Mouse (Mus musculus) limb, embryonic 13.5 days (tissue): ENCODE data around the gene Ptprh. TPM values are rescaled to one million over a fixed set of nuclear protein-coding genes. Genes with fewer than 3 reads are reported as not detected.
A peak's percentile ranks its signal among the peaks of the same experiment; 100 is the strongest.

ENCODE experiments used
- ATAC-seq: fragments of 200-750 bp; cut with Nextera tagmentation; 2 replicates; pipeline ENCODE4 v1.8.0; 2017; ENCODE audit warnings: low read depth, moderate number of reproducible peaks, moderate TSS enrichment; ENCODE audit not compliant: low FRiP score
- H3K27ac ChIP-seq: fragments of 300-500 bp; sonication (generic); 2 replicates; pipeline ENCODE4 v1.5.1; 2015; ENCODE audit warnings: inconsistent platforms, mild to moderate bottlenecking, moderate library complexity
- H3K27me3 ChIP-seq: fragments of 300-500 bp; sonication (generic); 2 replicates; pipeline ENCODE4 v1.6.1; 2015; ENCODE audit warnings: mild to moderate bottlenecking, inconsistent platforms
- H3K36me3 ChIP-seq: fragments of 300-500 bp; sonication (generic); 2 replicates; pipeline ENCODE4 v1.6.1; 2015; ENCODE audit warnings: inconsistent platforms, mild to moderate bottlenecking, moderate library complexity
- H3K4me1 ChIP-seq: fragments of 300-500 bp; sonication (generic); 2 replicates; pipeline ENCODE4 v1.6.1; 2015; ENCODE audit warnings: inconsistent platforms
- H3K4me2 ChIP-seq: fragments of 300-500 bp; sonication (generic); replicated peaks from 2 replicates; pipeline ENCODE4 v1.6.1; 2015; ENCODE audit warnings: inconsistent platforms, mild to moderate bottlenecking, moderate library complexity
- H3K4me3 ChIP-seq: fragments of 300-500 bp; sonication (generic); 2 replicates; pipeline ENCODE4 v1.5.1; 2015; ENCODE audit warnings: moderate library complexity, mild to moderate bottlenecking, inconsistent platforms
- H3K9ac ChIP-seq: fragments of 300-500 bp; sonication (generic); 2 replicates; pipeline ENCODE4 v1.6.1; 2015; ENCODE audit warnings: mild to moderate bottlenecking, inconsistent platforms
- H3K9me3 ChIP-seq: fragments of 300-500 bp; sonication (generic); 2 replicates; pipeline ENCODE4 v1.6.1; 2016; ENCODE audit warnings: inconsistent platforms
- WGBS: fragments of 180-500 bp; shearing (Covaris S2); methylation state at CpG from one replicate; pipeline ENCODE4 v1.1.7; 2015; 5-methylcytosine and 5-hydroxymethylcytosine counted together
- polyA plus RNA-seq: library from polyadenylated mRNA; unstranded; fragments of >200 nt; fragmentation: Nextera tagmentation; extraction: Ambion mirVana; gene quantifications from 2 replicates; pipeline ENCODE4 v1.2.1, GENCODE M21; 2015

Ptprh gene
- polyA plus RNA-seq, 1 experiment from 2014 or later, result not detected

DNA sequence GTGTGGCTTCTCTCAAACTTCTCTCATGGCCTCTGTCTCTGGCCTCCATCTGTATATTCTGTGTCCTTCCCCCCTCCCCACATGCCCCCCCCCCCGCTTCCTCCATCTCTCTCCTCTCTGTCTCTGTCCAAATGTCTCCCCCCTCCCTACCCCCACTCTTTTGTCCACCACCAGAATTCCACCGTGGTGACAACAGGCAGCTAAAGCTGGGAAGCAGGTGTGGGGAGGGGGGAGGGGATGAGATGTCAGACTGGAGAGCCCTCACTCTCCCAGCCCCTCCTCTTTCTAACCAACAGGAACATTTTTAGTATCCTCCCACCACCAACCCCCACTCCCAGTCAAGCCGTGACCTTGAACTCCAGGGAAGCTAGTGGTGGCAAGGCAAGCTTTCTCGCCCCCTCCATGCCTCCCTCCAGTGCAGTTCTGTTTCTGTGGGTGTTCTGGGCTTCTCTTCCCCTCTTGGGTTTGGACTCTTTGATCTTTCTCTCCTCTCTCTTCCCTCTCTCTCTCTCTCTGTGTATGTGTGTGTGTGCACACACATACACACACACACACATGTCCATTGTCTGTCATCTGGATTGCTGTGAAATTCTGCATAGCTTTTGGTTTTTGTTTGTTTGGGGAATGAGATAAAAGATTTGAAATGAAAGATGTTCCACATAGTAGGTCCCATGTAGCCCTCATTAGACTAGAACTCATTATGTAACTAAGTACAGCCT, 87.3 kb downstream of the Ptprh start, which contains the start of gene Tnnt1:
Gene Tnnt1, minus strand, starts transcription at position 51 of the 719 bp plus-strand sequence.
- H3K9me3 ChIP-seq, result no peaks in the 10 kb centered on the region; the same call in 1 of the 2 replicates
- peak; percentile 45 for ATAC-seq
- WGBS, result 17% methylated on average over 4 of the region's 4 CpGs
- 0 out of 2 replicates have a peak within 1 kb of the TSS, but pooled peaks have one; percentile 3 for H3K4me2 ChIP-seq
- H3K4me3 ChIP-seq, result peak within 1 kb of the TSS; percentile 25
- no peaks in the 10 kb centered on the region for H3K36me3 ChIP-seq
- H3K27me3 ChIP-seq, result peaks cover 5% of the 10 kb centered on the region; the same call in 1 of the 2 replicates
- peak within 1 kb of the TSS; percentile 61; the same call in 1 of the 2 replicates for H3K27ac ChIP-seq
- H3K9ac ChIP-seq, result peak within 1 kb of the TSS; percentile 19; the same call in 1 of the 2 replicates
- peaks cover 23% of the 10 kb centered on the region for H3K4me1 ChIP-seq

DNA sequence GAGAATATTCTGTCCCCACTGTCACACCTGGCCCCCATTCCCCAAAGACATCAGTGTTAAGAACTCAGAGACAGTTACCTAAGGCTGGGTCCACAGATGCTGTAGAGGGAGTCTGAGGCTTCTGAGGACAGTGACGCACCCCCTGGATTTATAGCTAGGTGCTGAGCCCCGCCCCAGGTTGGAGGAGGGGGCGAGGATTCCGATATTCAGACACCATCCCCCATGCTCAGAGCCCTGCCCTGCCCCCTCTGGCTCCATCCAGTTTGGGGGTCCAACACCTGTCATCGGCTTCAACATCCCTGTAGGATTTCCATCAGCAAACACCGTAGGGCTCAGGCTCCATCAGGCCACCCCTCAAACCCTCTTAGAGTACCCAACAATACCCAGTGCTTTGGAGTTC, 88.0 kb downstream of the Ptprh start:
- WGBS, result 40% methylated on average over 6 of the region's 6 CpGs
- H3K9ac ChIP-seq, result peak overlapping the region; percentile 19; the same call in 1 of the 2 replicates
- peak; percentile 50 for ATAC-seq

DNA sequence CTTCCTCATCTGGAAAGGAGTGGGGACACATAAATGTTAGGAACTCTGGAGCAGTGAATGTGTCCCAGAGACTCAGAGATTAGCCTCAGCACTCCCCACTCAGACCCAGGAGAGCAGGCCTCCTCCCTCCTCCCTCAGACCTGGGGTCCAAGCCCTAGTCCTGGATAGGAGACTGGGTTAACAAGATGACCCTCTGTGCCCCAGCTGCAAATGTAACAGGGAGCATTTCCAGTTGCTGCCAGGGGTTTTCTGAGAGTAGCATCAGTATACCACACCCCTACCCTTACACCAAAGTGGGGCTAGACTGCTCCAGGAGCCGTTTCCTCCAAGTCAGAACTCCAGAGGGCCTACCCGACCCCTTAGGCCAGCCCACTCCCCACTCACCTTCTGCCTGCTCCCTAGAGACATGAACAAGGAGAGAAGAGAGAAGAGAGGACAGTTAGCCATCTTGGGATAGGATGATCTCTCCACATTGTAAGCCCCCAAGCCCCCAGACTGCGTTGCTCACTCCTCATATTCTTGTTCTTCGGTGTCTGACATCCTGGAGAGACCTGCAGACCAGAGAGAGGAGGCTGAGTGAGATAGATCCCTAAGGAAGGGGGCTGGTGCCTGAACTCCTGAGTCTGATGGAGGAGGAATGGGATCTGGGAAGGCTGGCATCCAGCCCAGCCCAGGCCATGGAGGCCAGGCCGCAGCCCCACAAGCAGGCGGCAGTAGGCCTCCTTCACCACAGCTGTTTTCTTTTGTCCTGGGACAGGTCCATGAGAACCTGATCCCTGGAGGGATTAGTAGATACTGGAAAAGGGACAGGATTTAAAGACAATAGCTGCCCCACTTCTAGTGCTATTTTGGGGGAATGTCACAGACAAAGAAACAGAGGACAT, 89.8 kb downstream of the Ptprh start:
- no peaks in the 10 kb centered on the region for H3K36me3 ChIP-seq
- peak overlapping the region; percentile 31; the same call in 1 of the 2 replicates for H3K4me2 ChIP-seq
- no peaks in the 10 kb centered on the region for H3K27me3 ChIP-seq
- H3K9me3 ChIP-seq, result no peaks in the 10 kb centered on the region
- WGBS, result 51% methylated on average over 6 of the region's 6 CpGs
- H3K27ac ChIP-seq, result peak overlapping the region; percentile 63; the same call in 1 of the 2 replicates
- H3K4me1 ChIP-seq, result peaks cover 24% of the 10 kb centered on the region
- peak; percentile 45; the same call in 1 of the 2 replicates for ATAC-seq
- H3K4me3 ChIP-seq, result peak overlapping the region; percentile 25
- peak overlapping the region; percentile 43; the same call in 1 of the 2 replicates for H3K9ac ChIP-seq

More for the DNA sequence above, 88.0 kb downstream of the Ptprh start:
- Histone ChIP-seq H3K27ac (no peak overlapping the region; the same call in 1 of the 2 replicates), H3K4me3 (peak overlapping the region; percentile 25; the same call in 1 of the 2 replicates), H3K4me2 (no peak overlapping the region), H3K9me3 (no peaks in the 10 kb centered on the region), H3K4me1 (peaks cover 23% of the 10 kb centered on the region), H3K27me3 (peaks cover 4% of the 10 kb centered on the region; the same call in 1 of the 2 replicates), H3K36me3 (no peaks in the 10 kb centered on the region)

DNA sequence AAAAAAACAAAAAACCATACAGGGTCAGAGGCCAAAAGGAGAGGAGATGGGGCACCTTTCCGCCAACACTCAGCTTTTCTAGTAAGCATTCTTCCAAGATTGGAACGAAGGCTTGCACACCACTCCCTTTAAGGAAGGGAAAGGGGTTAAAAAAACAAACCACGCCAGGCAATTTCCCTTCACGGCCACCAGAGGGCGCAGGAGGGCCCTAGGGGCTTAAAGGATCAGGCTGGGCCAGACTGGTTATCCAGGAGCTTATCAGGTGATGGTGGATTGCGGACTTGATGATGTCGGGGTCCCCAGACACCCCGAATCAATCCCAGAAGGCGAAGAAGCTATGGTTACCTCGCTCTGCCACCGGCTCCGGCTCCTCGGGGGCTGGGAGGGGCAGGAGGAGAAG, 90.6 kb downstream of the Ptprh start:
- 29% methylated on average over 13 of the region's 13 CpGs for WGBS
- Histone ChIP-seq H3K9me3 (no peaks in the 10 kb centered on the region), H3K27me3 (no peaks in the 10 kb centered on the region), H3K4me1 (peaks cover 24% of the 10 kb centered on the region), H3K9ac (no peak overlapping the region), H3K4me2 (peak overlapping the region; percentile 31; the same call in 1 of the 2 replicates), H3K4me3 (peak overlapping the region; percentile 25), H3K36me3 (no peaks in the 10 kb centered on the region), H3K27ac (peak overlapping the region; percentile 63; the same call in 1 of the 2 replicates)
- ATAC-seq, result no peak

DNA sequence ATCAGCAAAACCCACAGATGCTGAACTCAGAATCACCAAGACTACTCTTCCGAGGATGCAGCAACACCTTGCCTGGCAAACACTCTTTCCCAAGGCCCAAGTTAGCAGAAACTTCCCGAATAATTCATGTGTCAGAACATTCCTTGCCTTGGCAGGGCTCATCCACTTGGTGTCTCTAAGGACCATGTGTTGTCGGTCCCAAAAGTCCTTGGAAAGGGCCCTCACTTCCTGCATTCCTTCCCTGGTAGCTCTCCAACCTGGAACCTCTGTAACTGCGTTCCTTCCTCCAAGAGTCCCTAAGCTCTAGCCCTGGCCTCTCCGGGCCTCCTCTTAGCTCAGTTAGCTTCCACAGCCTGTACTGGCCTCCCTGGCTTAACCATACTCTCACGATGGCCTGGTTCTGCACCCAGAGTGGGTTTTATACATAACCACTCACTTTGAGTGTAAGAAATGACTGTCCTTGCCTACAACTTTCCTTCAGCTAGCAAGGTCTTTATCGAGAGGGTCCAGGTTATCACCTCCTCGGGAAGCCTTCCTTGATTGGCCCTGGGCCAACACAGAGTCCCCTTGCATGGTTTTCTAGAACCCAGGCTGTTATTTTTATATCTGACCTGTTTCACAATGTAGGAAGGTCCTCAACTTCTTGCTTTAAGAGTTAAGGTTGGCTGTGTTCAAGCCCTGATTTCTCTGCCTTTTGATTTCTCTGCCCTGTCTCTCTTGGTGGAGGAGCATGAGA, 92.2 kb downstream of the Ptprh start:
- ATAC-seq, result no peak
- no peaks in the 10 kb centered on the region for H3K36me3 ChIP-seq
- peaks cover 24% of the 10 kb centered on the region for H3K4me1 ChIP-seq
- H3K4me2 ChIP-seq, result peak overlapping the region; percentile 16
- H3K9ac ChIP-seq, result no peak overlapping the region
- WGBS, result 77% methylated on average over 8 of the region's 8 CpGs
- H3K9me3 ChIP-seq, result no peaks in the 10 kb centered on the region
- H3K4me3 ChIP-seq, result no peak overlapping the region
- no peak overlapping the region for H3K27ac ChIP-seq
- no peaks in the 10 kb centered on the region for H3K27me3 ChIP-seq

DNA sequence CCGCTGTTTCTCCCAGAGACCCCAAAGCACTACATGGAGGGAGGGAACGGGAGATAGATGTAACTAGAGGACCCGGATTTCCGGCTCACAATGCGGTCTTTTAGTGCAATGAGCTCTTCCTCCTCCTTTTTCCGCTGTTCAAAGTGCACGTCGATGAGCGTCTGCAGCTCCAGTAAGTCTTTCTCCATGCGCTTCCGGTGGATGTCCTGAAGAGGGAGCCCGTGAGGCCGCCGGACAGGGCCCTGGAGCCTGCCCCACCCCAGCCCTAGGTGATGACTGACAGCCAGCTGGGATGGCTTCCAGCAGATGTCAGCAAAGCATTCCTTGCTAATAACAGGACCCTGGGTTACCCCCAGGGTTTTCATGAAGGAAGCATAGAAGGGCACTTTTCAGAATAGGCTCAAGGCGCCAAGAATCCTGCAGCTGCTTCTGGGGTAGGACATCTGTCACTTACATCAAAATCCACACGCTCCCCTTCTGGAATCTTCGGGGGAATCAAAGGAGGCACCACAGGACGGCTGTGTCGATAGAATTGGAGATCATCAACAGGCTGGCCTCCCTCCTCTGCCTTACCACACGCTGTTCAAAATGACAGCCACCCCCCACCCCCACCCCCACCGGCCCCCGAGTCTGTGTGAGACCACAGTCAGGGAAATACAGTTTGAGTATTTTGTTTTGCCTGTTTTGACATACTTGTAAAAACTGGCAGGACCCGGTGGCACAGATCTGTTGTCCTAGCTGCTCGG, 93.8 kb downstream of the Ptprh start:
- H3K4me3 ChIP-seq, result 0 out of 2 replicates have a peak overlapping the region, but pooled peaks have one; percentile 15
- H3K36me3 ChIP-seq, result no peaks in the 10 kb centered on the region
- H3K27ac ChIP-seq, result peak overlapping the region; percentile 22; the same call in 1 of the 2 replicates
- H3K9ac ChIP-seq, result no peak overlapping the region
- H3K4me1 ChIP-seq, result peaks cover 17% of the 10 kb centered on the region; the same call in 1 of the 2 replicates
- no peaks in the 10 kb centered on the region for H3K27me3 ChIP-seq
- no peaks in the 10 kb centered on the region for H3K9me3 ChIP-seq
- H3K4me2 ChIP-seq, result peak overlapping the region; percentile 38
- ATAC-seq, result peak; percentile 77
- 13% methylated on average over 24 of the region's 24 CpGs for WGBS

DNA sequence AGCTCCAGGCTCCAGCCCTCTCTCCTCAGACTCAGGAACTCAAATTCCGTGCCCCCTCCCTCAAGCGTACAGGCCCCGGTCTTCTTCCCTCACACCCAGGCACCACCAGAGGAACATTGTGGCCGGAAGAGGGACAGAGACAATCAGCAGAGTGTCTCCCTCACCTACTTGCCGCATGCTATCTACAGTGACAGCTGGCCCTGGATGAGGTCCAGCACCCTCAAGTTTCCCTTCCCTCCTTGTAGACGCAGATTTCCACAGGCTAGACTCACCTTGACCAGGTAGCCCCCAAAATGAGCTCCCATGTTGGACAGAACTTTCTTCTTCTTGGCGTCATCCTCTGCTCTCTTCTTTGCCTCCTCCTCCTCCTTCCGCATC, 95.1 kb downstream of the Ptprh start:
- H3K4me3 ChIP-seq, result no peak overlapping the region
- no peak overlapping the region for H3K9ac ChIP-seq
- ATAC-seq, result no peak
- H3K27ac ChIP-seq, result no peak overlapping the region
- 0 out of 2 replicates have a peak, but pooled peaks cover 7% of the 10 kb centered on the region for H3K4me1 ChIP-seq
- no peak overlapping the region for H3K4me2 ChIP-seq
- H3K27me3 ChIP-seq, result no peaks in the 10 kb centered on the region
- 90% methylated on average over 8 of the region's 8 CpGs for WGBS
- no peaks in the 10 kb centered on the region for H3K36me3 ChIP-seq
- no peaks in the 10 kb centered on the region for H3K9me3 ChIP-seq

DNA sequence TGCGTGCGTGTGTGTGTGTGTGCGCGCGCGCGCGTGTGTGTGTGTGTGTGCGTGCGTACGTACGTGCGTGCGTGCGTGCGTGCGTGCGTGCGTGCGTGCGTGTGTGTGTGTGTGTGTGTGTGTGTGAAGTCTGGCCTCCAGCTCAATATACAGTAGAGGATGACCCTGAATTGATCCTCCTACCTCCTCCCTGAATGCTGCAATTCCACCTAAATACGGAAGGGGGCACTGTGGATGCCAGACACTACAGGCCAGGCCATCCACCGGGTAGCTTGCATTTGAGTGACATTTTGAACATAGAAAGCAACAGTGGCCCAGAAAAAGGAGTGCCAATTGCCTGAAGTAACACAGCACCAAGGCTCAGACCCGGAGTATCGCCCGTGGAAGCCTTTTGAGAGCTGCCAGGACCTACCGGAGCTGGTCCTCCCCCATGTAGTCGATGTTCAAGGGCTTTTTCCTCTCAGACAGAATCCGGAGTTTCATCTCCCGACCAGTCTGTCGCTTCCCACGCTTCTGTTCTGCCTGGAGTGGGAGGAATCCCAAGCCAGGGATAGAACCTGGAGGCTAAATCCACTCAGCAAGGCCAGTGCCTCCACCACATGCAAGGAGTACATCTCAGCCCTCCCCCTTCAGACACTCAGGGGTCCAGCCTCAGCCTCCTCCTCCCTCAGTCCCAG, 95.6 kb downstream of the Ptprh start:
- no peak overlapping the region for H3K4me3 ChIP-seq

DNA sequence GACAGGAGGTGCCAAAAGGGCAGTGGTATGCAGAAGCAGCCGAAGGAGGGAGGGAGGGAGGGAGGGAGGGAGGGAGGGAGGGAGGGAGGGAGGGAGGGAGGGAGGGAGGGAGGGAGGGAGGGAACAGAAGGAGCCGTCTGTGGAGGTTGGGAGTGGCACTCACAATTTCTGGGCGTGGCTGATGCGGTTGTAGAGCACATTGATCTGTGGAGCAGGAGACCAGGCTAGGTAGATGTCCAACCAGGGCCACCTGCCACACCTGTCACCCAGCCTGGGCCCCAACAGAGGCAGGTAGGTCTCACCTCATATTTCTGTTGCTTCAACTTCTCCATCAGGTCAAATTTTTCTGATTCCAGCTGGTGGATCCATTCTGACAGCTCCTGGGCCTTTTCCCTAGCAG, 96.6 kb downstream of the Ptprh start:
- H3K9ac ChIP-seq, result no peak overlapping the region
- H3K4me1 ChIP-seq, result 0 out of 2 replicates have a peak, but pooled peaks cover 7% of the 10 kb centered on the region
- no peak overlapping the region for H3K27ac ChIP-seq
- 43% methylated on average over 3 of the region's 4 CpGs for WGBS
- ATAC-seq, result no peak
- no peaks in the 10 kb centered on the region for H3K36me3 ChIP-seq
- no peak overlapping the region for H3K4me3 ChIP-seq
- no peak overlapping the region for H3K4me2 ChIP-seq
- H3K9me3 ChIP-seq, result no peaks in the 10 kb centered on the region
- H3K27me3 ChIP-seq, result no peaks in the 10 kb centered on the region

More for the DNA sequence above, 95.6 kb downstream of the Ptprh start:
- Histone ChIP-seq H3K4me1 (0 out of 2 replicates have a peak, but pooled peaks cover 7% of the 10 kb centered on the region), H3K9ac (no peak overlapping the region), H3K9me3 (no peaks in the 10 kb centered on the region), H3K27ac (no peak overlapping the region), H3K27me3 (no peaks in the 10 kb centered on the region), H3K4me2 (no peak overlapping the region), H3K36me3 (no peaks in the 10 kb centered on the region)
- no peak for ATAC-seq
- WGBS, result 75% methylated on average over 32 of the region's 32 CpGs

DNA sequence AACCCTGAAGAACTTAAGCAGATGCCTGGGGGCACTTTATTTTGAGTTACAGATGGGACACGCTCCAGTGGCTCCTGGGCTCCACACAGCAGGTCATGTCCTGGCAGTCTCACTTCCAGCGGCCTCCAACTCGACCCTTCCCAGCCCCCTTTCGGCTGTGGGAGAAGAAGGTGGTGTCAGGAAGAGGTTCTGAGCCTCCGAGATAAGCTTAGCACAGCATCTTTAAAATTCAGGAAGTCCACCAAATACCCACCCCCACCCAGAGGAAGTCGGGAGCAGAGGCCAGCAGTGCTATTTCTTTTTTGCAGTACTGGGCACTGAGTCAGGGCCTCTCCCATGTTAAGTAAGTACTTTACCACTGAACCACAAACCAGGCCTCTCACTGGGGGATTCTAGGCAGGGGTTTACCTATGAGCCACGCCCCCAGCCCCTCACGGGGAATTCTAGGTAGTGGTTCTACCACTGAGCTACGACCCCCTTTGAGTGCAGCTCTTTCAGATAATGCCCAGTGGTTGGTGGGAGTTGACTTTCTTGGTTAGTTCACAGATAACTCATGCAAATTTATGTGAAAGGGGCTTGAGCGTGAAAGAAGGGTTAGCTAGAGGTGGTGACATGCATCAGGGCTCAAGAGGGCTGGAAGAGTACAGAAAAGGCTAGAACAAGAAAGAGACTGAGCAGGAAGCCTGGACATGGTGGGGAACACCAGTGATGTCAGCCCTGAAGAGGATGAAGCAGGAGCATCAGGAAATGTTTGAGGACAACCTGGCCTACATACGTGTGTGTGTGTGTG, 99.0 kb downstream of the Ptprh start:
- peaks cover 16% of the 10 kb centered on the region for H3K4me1 ChIP-seq
- 63% methylated on average over 11 of the region's 11 CpGs for WGBS

More for the DNA sequence above, 99.0 kb downstream of the Ptprh start:
- H3K36me3 ChIP-seq, result no peaks in the 10 kb centered on the region
- H3K9ac ChIP-seq, result no peak overlapping the region
- H3K27ac ChIP-seq, result no peak overlapping the region
- no peaks in the 10 kb centered on the region for H3K27me3 ChIP-seq
- no peaks in the 10 kb centered on the region for H3K9me3 ChIP-seq
- no peak for ATAC-seq
- no peak overlapping the region for H3K4me2 ChIP-seq
- no peak overlapping the region for H3K4me3 ChIP-seq
